Mouse (Mus musculus) myocyte (in vitro differentiated cells): ENCODE results near the gene Tpsab1.

Experiments used
- CEBPB ChIP-seq: IDR thresholded peaks from 2 replicates; pipeline ENCODE4 v1.6.1; 2011; ENCODE audit warnings: mild to moderate bottlenecking, moderate library complexity; ENCODE audit not compliant: poor library complexity, insufficient read depth, severe bottlenecking
- E2F4 ChIP-seq: IDR thresholded peaks from one replicate; pipeline ENCODE4 v1.6.1; 2011; ENCODE audit warnings: mild to moderate bottlenecking, control low read depth, moderate library complexity; ENCODE audit not compliant: insufficient read depth
- MAX ChIP-seq: IDR thresholded peaks from one replicate; pipeline ENCODE4 v1.6.1; 2011; ENCODE audit warnings: low read depth, mild to moderate bottlenecking, control low read depth
- MYOD1 ChIP-seq, 3 experiments: IDR thresholded peaks; one replicate each; pipeline ENCODE4 v1.6.1; 2011; ENCODE audit warnings: control low read depth in 2 of 3, low read depth in 2 of 3, mild to moderate bottlenecking in 2 of 3, moderate library complexity in 1 of 3; ENCODE audit not compliant: insufficient read length in 2 of 3, control insufficient read depth in 1 of 3
- POLR2A ChIP-seq: IDR thresholded peaks from one replicate; pipeline ENCODE4 v1.6.1; 2011; ENCODE audit warnings: low read depth, mild to moderate bottlenecking, control low read depth, moderate library complexity; ENCODE audit not compliant: insufficient read length
- POLR2AphosphoS2 ChIP-seq: IDR thresholded peaks from one replicate; pipeline ENCODE4 v1.6.1; 2011; ENCODE audit warnings: low read depth, control low read depth; ENCODE audit not compliant: insufficient read length
- TCF12 ChIP-seq: IDR thresholded peaks from one replicate; pipeline ENCODE4 v1.6.1; 2011; ENCODE audit warnings: mild to moderate bottlenecking, control low read depth; ENCODE audit not compliant: poor library complexity, insufficient read depth, severe bottlenecking
- USF1 ChIP-seq: IDR thresholded peaks from one replicate; pipeline ENCODE4 v1.6.1; 2011; ENCODE audit warnings: low read depth, mild to moderate bottlenecking, control low read depth, moderate library complexity

- TF ChIP-seq POLR2AphosphoS2, result no peak
- no peak for TF ChIP-seq E2F4
- no peak for TF ChIP-seq TCF12
- no peak for TF ChIP-seq POLR2A
- no peak for TF ChIP-seq USF1
- TF ChIP-seq MAX, result no peak
- TF ChIP-seq CEBPB, result no peak
- no peak for TF ChIP-seq MYOD1 (IDR thresholded peaks at IDR 0.05; ENCODE audit: control insufficient read depth in 1 of 3, insufficient read length in 2 of 3, low read depth in 2 of 3)
Observed at GRCm38 (mm10) chr17:25340003-25340402, 5.4 kb downstream of the Tpsab1 start.
